ENCODE assay signal across 10 mouse cellular contexts in the genomic region with DNA sequence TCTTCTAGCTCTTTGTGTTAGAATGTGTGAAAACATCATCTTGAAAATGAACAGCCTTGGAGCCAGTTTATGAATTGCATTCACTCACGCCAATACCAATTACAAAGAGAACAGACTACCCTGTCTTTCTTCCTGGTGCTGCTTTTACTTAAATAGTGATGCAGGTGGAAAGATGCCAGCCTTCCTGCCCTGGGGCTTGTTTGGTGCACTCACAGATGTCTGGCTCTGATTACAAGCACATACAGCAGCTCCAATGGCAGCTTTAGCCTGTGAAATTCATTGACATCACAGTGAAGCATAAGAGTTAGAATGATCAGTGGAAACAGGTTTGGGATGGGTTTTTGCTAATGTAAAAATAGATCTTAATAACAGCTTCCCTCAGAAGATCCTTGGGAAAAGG.
A peak's percentile ranks its signal among the peaks of the same experiment; 100 is the strongest.
DNase-seq lines count a peak whose midpoint lies in the region; ATAC-seq lines count a peak whose summit lies in the region.
"Had no signal": no experiment of that assay in that cellular context is flagged by ENCODE, and none has a peak within 500 bp of the region (broad histone marks: within the 10 kb centered on the region; RNA-seq: fewer than 3 reads in every experiment).

No protein-coding gene starts in this region.

- H3K9me3 ChIP-seq in hindbrain, embryonic 15.5 days: no peaks in the 10 kb centered on the region
- H3K9me3 ChIP-seq in hindbrain, embryonic 12.5 days (replicated peaks): no peaks in the 10 kb centered on the region
- no peaks in the 10 kb centered on the region for H3K9me3 ChIP-seq in embryonic facial prominence, embryonic 10.5 days

- no peaks in the 10 kb centered on the region for H3K27me3 ChIP-seq in hindbrain, embryonic 15.5 days
- no peaks in the 10 kb centered on the region for H3K27me3 ChIP-seq in hindbrain, embryonic 12.5 days
- no peaks in the 10 kb centered on the region for H3K27me3 ChIP-seq in embryonic facial prominence, embryonic 10.5 days (replicated peaks; ENCODE audit: low read depth, poor library complexity, severe bottlenecking)

- no peak overlapping the region for H3K9ac ChIP-seq in hindbrain, embryonic 15.5 days
- no peak overlapping the region for H3K9ac ChIP-seq in hindbrain, embryonic 12.5 days

- no peak overlapping the region; the same call in 1 of the 2 replicates for H3K27ac ChIP-seq in hindbrain, embryonic 15.5 days (replicated peaks)
- no peak overlapping the region for H3K27ac ChIP-seq in hindbrain, embryonic 12.5 days
- no peak overlapping the region for H3K27ac ChIP-seq in embryonic facial prominence, embryonic 10.5 days (replicated peaks)

- 32% methylated on average over 1 of the region's 1 CpGs for WGBS in hindbrain, embryonic 15.5 days
- WGBS in hindbrain, embryonic 12.5 days: 66% methylated on average over 1 of the region's 1 CpGs
- 35% methylated on average over 1 of the region's 1 CpGs for WGBS in embryonic facial prominence, embryonic 10.5 days

- no peak overlapping the region for H3K4me3 ChIP-seq in hindbrain, embryonic 15.5 days
- H3K4me3 ChIP-seq in hindbrain, embryonic 12.5 days: no peak overlapping the region
- H3K4me3 ChIP-seq in embryonic facial prominence, embryonic 10.5 days: no peak overlapping the region

- no peaks in the 10 kb centered on the region for H3K36me3 ChIP-seq in hindbrain, embryonic 15.5 days
- no peaks in the 10 kb centered on the region for H3K36me3 ChIP-seq in hindbrain, embryonic 12.5 days
- H3K36me3 ChIP-seq in embryonic facial prominence, embryonic 10.5 days (replicated peaks): no peaks in the 10 kb centered on the region

- H3K4me2 ChIP-seq in hindbrain, embryonic 15.5 days: no peak overlapping the region
- no peak overlapping the region for H3K4me2 ChIP-seq in hindbrain, embryonic 12.5 days (replicated peaks)

- peak; percentile 88 for DNase-seq in Muller cell, postnatal 12 days (ENCODE audit: inconsistent ontology term)
- DNase-seq in embryonic facial prominence, embryonic 10.5 days (ENCODE audit: low spot score): peak; percentile 61
- peak; percentile 32 to 51 for DNase-seq in kidney, postnatal 4 days
- DNase-seq in heart, adult 18-20 months: no peak
- no peak for DNase-seq in heart, postnatal 4 days
- DNase-seq in c-Kit-positive CD71-positive TER-119-positive erythroid progenitor cells, embryonic 14.5 days (ENCODE audit: low spot score): no peak
- DNase-seq: gastrocnemius, postnatal 10 days; lung, postnatal 10 days had no signal

- ATAC-seq in hindbrain, embryonic 15.5 days (ENCODE audit: low FRiP score, low read depth): peak; percentile 68
- ATAC-seq in hindbrain, embryonic 12.5 days (ENCODE audit: low FRiP score): no peak

- no peaks in the 10 kb centered on the region for H3K4me1 ChIP-seq in hindbrain, embryonic 15.5 days (replicated peaks)
- no peaks in the 10 kb centered on the region for H3K4me1 ChIP-seq in hindbrain, embryonic 12.5 days
- no peaks in the 10 kb centered on the region for H3K4me1 ChIP-seq in embryonic facial prominence, embryonic 10.5 days

Comparison
In these comparisons a context has a peak if more than half of its experiments do, and no peak if none do; other contexts are left out.
1. DNase-seq: peak in Muller cell, postnatal 12 days (single experiment), embryonic facial prominence, embryonic 10.5 days (single experiment) and kidney, postnatal 4 days (2 of 2); none in heart, adult 18-20 months (0 of 2), heart, postnatal 4 days (single experiment) and c-Kit-positive CD71-positive TER-119-positive erythroid progenitor cells, embryonic 14.5 days (single experiment).